ENCODE assay signal across 10 mouse cellular contexts in genomic region chr12:90566349-90566748, GRCm38 (mm10).
DNase-seq lines count a peak whose midpoint lies in the region; ATAC-seq and TF ChIP-seq lines count a peak whose summit lies in the region.
"Had no signal": no experiment of that assay in that cellular context is flagged by ENCODE, and none has a peak within 500 bp of the region (broad histone marks: within the 10 kb centered on the region; RNA-seq: fewer than 3 reads in every experiment).

No protein-coding gene starts in this region.

- WGBS in kidney, adult 2 months: 80% methylated on average over 6 of the region's 6 CpGs
- WGBS in kidney, embryonic 16.5 days: 84% methylated on average over 6 of the region's 6 CpGs

- H3K4me1 ChIP-seq in kidney, adult 2 months (ENCODE audit: control insufficient read depth, insufficient read depth, low read length): no peaks in the 10 kb centered on the region
- H3K4me1 ChIP-seq in kidney, embryonic 16.5 days (ENCODE audit: insufficient read depth, low read length): no peaks in the 10 kb centered on the region
- H3K4me1 ChIP-seq: limb, embryonic 15.5 days; stomach, embryonic 15.5 days had no signal

- peak; percentile 13 for DNase-seq in kidney, adult 2 months
- peak; percentile 38 for DNase-seq in NIH3T3 (ENCODE audit: low read depth)
- DNase-seq in cerebellum, postnatal 25 days: peak; percentile 73 to 79
- DNase-seq in gastrocnemius, postnatal 10 days: peak; percentile 26
- DNase-seq in left cerebral cortex, postnatal 36 days (ENCODE audit: low spot score in 2 of 2): peak; percentile 41 to 50
- DNase-seq in urinary bladder, postnatal 25 days (ENCODE audit: low spot score): peak; percentile 12

- no peak overlapping the region for H3K4me2 ChIP-seq in kidney, embryonic 16.5 days (replicated peaks; ENCODE audit: low read depth, low read length)
- H3K4me2 ChIP-seq: limb, embryonic 15.5 days; stomach, embryonic 15.5 days had no signal

- no peaks in the 10 kb centered on the region for H3K36me3 ChIP-seq in kidney, adult 2 months (ENCODE audit: control insufficient read depth, insufficient read depth, low read length)
- H3K36me3 ChIP-seq in kidney, embryonic 16.5 days (ENCODE audit: insufficient read depth, low read length): no peaks in the 10 kb centered on the region
- H3K36me3 ChIP-seq: limb, embryonic 15.5 days; stomach, embryonic 15.5 days had no signal

- no peak for ATAC-seq in kidney, embryonic 16.5 days (ENCODE audit: low FRiP score, low TSS enrichment)
- ATAC-seq in erythroid progenitor cell, adult 5-6 weeks (replicated peaks; ENCODE audit: low FRiP score, poor library complexity, severe bottlenecking): no peak

- H3K27me3 ChIP-seq in kidney, adult 2 months (replicated peaks; ENCODE audit: control insufficient read depth, insufficient read depth, low read length): no peaks in the 10 kb centered on the region
- no peaks in the 10 kb centered on the region for H3K27me3 ChIP-seq in kidney, embryonic 16.5 days (ENCODE audit: insufficient read depth, low read length)
- H3K27me3 ChIP-seq: limb, embryonic 15.5 days; stomach, embryonic 15.5 days had no signal

- no peak overlapping the region for H3K27ac ChIP-seq in kidney, adult 2 months (ENCODE audit: insufficient read depth, low read depth, low read length)
- no peak overlapping the region for H3K27ac ChIP-seq in kidney, embryonic 16.5 days (ENCODE audit: low read length)
- H3K27ac ChIP-seq: limb, embryonic 15.5 days; stomach, embryonic 15.5 days had no signal

- no peak overlapping the region for H3K4me3 ChIP-seq in kidney, adult 2 months (ENCODE audit: insufficient read depth, low read depth, low read length)
- no peak overlapping the region for H3K4me3 ChIP-seq in kidney, embryonic 16.5 days (ENCODE audit: low read length)
- H3K4me3 ChIP-seq: limb, embryonic 15.5 days; stomach, embryonic 15.5 days had no signal

- H3K9me3 ChIP-seq in kidney, embryonic 16.5 days (ENCODE audit: low read length): no peaks in the 10 kb centered on the region
- H3K9me3 ChIP-seq: limb, embryonic 15.5 days; stomach, embryonic 15.5 days had no signal

- TF ChIP-seq POLR2A in kidney, adult 2 months (IDR thresholded peaks at IDR 0.05; ENCODE audit: low read depth, low read length): no peak

- intact Hi-C loops in left cerebral cortex, postnatal 36 days (cut with DNase I): loop anchor here (5.0 kb wide), 1 partner anchor 751 kb away; no protein-coding TSS in a partner anchor

- no peak; the same call in 1 of the 2 replicates for TF ChIP-seq CTCF in kidney, adult 2 months (conservative IDR thresholded peaks at IDR 0.05; ENCODE audit: insufficient read depth, insufficient read length, low read depth, low read length)

- H3K9ac ChIP-seq in kidney, embryonic 16.5 days (replicated peaks; ENCODE audit: low read length): no peak overlapping the region
- H3K9ac ChIP-seq: limb, embryonic 15.5 days; stomach, embryonic 15.5 days had no signal

Comparison
In these comparisons a context has a peak if more than half of its experiments do, and no peak if none do; other contexts are left out.
1. DNase-seq: peak in every context shown above with its lines; median percentile 76 in cerebellum, postnatal 25 days; 46 in left cerebral cortex, postnatal 36 days; 38 in NIH3T3; 26 in gastrocnemius, postnatal 10 days; 13 in kidney, adult 2 months; 12 in urinary bladder, postnatal 25 days.